Mouse (Mus musculus): Measurements from ENCODE around the gene Aak1.
A peak's percentile ranks its signal among the peaks of the same experiment; 100 is the strongest.

Aak1 gene

GRCm38 (mm10) chr6:86967166-86967565, 117.8 kb downstream of the Aak1 start:
- no peak for DNase-seq

- no peak for DNase-seq
Observed at GRCm38 (mm10) chr6:86973956-86974355, 124.6 kb downstream of the Aak1 start.

GRCm38 (mm10) chr6:86978156-86978908, 129.0 kb downstream of the Aak1 start:
- no peak for DNase-seq

- no peak for DNase-seq
Observed at GRCm38 (mm10) chr6:86978909-86979265, 129.6 kb downstream of the Aak1 start.

GRCm38 (mm10) chr6:86981206-86981605, 131.9 kb downstream of the Aak1 start:
- DNase-seq, result no peak

GRCm38 (mm10) chr6:86985314-86986106, 136.2 kb downstream of the Aak1 start:
- no peak for DNase-seq

GRCm38 (mm10) chr6:86989576-86989975, 140.3 kb downstream of the Aak1 start:
- peak in 1 of 2 experiments; percentile 30 for DNase-seq

- no peak for DNase-seq
Observed at GRCm38 (mm10) chr6:86991041-86991440, 141.7 kb downstream of the Aak1 start.

GRCm38 (mm10) chr6:86992349-86992748, 143.0 kb downstream of the Aak1 start:
- DNase-seq, result no peak

GRCm38 (mm10) chr6:86994254-86994653, 144.9 kb downstream of the Aak1 start:
- no peak for DNase-seq

GRCm38 (mm10) chr6:86996629-86997307, 147.5 kb downstream of the Aak1 start:
- peak; percentile 85 to 86 for DNase-seq

- DNase-seq, result no peak
Observed at GRCm38 (mm10) chr6:86997360-86997759, 148.0 kb downstream of the Aak1 start.

- no peak for DNase-seq
Observed at GRCm38 (mm10) chr6:87001995-87002394, 152.7 kb downstream of the Aak1 start.

- peak; percentile 87 to 95 for DNase-seq
Observed at GRCm38 (mm10) chr6:87002521-87003055, 153.3 kb downstream of the Aak1 start.

- no peak for DNase-seq
Observed at GRCm38 (mm10) chr6:87004099-87004498, 154.8 kb downstream of the Aak1 start.

GRCm38 (mm10) chr6:87005577-87005976, 156.3 kb downstream of the Aak1 start:
- no peak for DNase-seq

- no peak for DNase-seq
Observed at GRCm38 (mm10) chr6:87008887-87009286, 159.6 kb downstream of the Aak1 start, which contains the start of gene Nfu1. Gene Nfu1, plus strand, starts transcription at chr6:87009236.

- peak; percentile 96 for DNase-seq
Observed at GRCm38 (mm10) chr6:87009692-87010328, 160.5 kb downstream of the Aak1 start.

- DNase-seq, result peak; percentile 42 to 66
Observed at GRCm38 (mm10) chr6:87016916-87017315, 167.6 kb downstream of the Aak1 start.

- no peak for DNase-seq
Observed at GRCm38 (mm10) chr6:87018874-87019273, 169.6 kb downstream of the Aak1 start.

- DNase-seq, result no peak
Observed at GRCm38 (mm10) chr6:87021791-87022190, 172.5 kb downstream of the Aak1 start.

GRCm38 (mm10) chr6:87026980-87027379, 177.7 kb downstream of the Aak1 start:
- no peak for DNase-seq

GRCm38 (mm10) chr6:87028881-87029280, 179.6 kb downstream of the Aak1 start:
- no peak for DNase-seq
